Comparison of ENCODE assay signal across 18 mouse cellular contexts in genomic region chr19:53511244-53511934, GRCm38 (mm10). TPM values are rescaled to one million over a fixed set of nuclear protein-coding genes. Genes with fewer than 3 reads are reported as not detected.
DNase-seq lines count a peak whose midpoint lies in the region; ATAC-seq and TF ChIP-seq lines count a peak whose summit lies in the region.
"Had no signal": no experiment of that assay in that cellular context is flagged by ENCODE, and none has a peak within 500 bp of the region (broad histone marks: within the 10 kb centered on the region; RNA-seq: fewer than 3 reads in every experiment).

No protein-coding gene starts in this region.

- no peaks in the 10 kb centered on the region for H3K79me3 ChIP-seq in C2C12 (ENCODE audit: low read depth)

- no peaks in the 10 kb centered on the region for H3K79me2 ChIP-seq in C2C12 (ENCODE audit: control insufficient read depth, insufficient read depth)

- H3K9ac ChIP-seq in kidney, postnatal 0 days (ENCODE audit: low read depth, low read length), result no peak overlapping the region
- no peak overlapping the region for H3K9ac ChIP-seq in midbrain, embryonic 11.5 days (ENCODE audit: low read length)
- H3K9ac ChIP-seq: heart, embryonic 12.5 days; hindbrain, embryonic 13.5 days; liver, embryonic 15.5 days had no signal

- no peaks in the 10 kb centered on the region for H3K9me3 ChIP-seq in kidney, postnatal 0 days (replicated peaks; ENCODE audit: low read length)
- no peaks in the 10 kb centered on the region for H3K9me3 ChIP-seq in midbrain, embryonic 11.5 days (ENCODE audit: control insufficient read depth, low read length)
- H3K9me3 ChIP-seq: heart, embryonic 12.5 days; hindbrain, embryonic 13.5 days; liver, embryonic 15.5 days had no signal

- H3K4me3 ChIP-seq in kidney, postnatal 0 days (replicated peaks; ENCODE audit: low read depth, low read length), result no peak overlapping the region
- H3K4me3 ChIP-seq in C2C12 (ENCODE audit: insufficient read depth, poor library complexity, severe bottlenecking), result no peak overlapping the region
- H3K4me3 ChIP-seq in olfactory bulb, adult 2 months (ENCODE audit: insufficient read depth, low read depth, low read length), result no peak overlapping the region
- no peak overlapping the region for H3K4me3 ChIP-seq in midbrain, embryonic 11.5 days (ENCODE audit: low read depth, low read length)
- H3K4me3 ChIP-seq: heart, embryonic 12.5 days; hindbrain, embryonic 13.5 days; layer of hippocampus, adult 2 months; liver, embryonic 15.5 days had no signal

- peak overlapping the region; percentile 13; the same call in 1 of the 2 replicates for H3K4me2 ChIP-seq in kidney, postnatal 0 days (ENCODE audit: low read length)
- no peak overlapping the region for H3K4me2 ChIP-seq in midbrain, embryonic 11.5 days
- H3K4me2 ChIP-seq: heart, embryonic 12.5 days; hindbrain, embryonic 13.5 days; liver, embryonic 15.5 days had no signal

- H3ac ChIP-seq in C2C12 (ENCODE audit: control insufficient read depth, insufficient read length, low read depth), result no peak overlapping the region

- WGBS in kidney, postnatal 0 days, result 11% methylated on average over 13 of the region's 13 CpGs
- 68% methylated on average over 13 of the region's 13 CpGs for WGBS in olfactory bulb, adult 2 months
- 87% methylated on average over 13 of the region's 13 CpGs for WGBS in midbrain, embryonic 11.5 days

- no peak for TF ChIP-seq CTCF in kidney, postnatal 0 days (IDR thresholded peaks at IDR 0.05; ENCODE audit: low read depth)
- no peak for TF ChIP-seq CTCF in C2C12 (IDR thresholded peaks at IDR 0.05; ENCODE audit: control insufficient read depth, insufficient read depth, insufficient read length)
- no peak for TF ChIP-seq CTCF in olfactory bulb, adult 2 months (IDR thresholded peaks at IDR 0.05; ENCODE audit: insufficient read depth, low read depth, low read length)

- no peaks in the 10 kb centered on the region for H3K36me3 ChIP-seq in kidney, postnatal 0 days (ENCODE audit: insufficient read depth, low read length)
- no peaks in the 10 kb centered on the region for H3K36me3 ChIP-seq in C2C12 (ENCODE audit: control insufficient read depth, insufficient read depth)
- H3K36me3 ChIP-seq in midbrain, embryonic 11.5 days (ENCODE audit: control insufficient read depth, insufficient read depth, low read length), result no peaks in the 10 kb centered on the region
- H3K36me3 ChIP-seq: heart, embryonic 12.5 days; hindbrain, embryonic 13.5 days; liver, embryonic 15.5 days had no signal

- H3K27me3 ChIP-seq in kidney, postnatal 0 days (ENCODE audit: insufficient read depth, low read length), result no peaks in the 10 kb centered on the region
- no peaks in the 10 kb centered on the region for H3K27me3 ChIP-seq in C2C12 (ENCODE audit: control insufficient read depth, insufficient read depth, insufficient read length)
- H3K27me3 ChIP-seq in midbrain, embryonic 11.5 days (ENCODE audit: control insufficient read depth, insufficient read depth, low read length), result no peaks in the 10 kb centered on the region
- H3K27me3 ChIP-seq: heart, embryonic 12.5 days; hindbrain, embryonic 13.5 days; liver, embryonic 15.5 days had no signal

- H3K27ac ChIP-seq in kidney, postnatal 0 days, result no peak overlapping the region
- H3K27ac ChIP-seq in olfactory bulb, adult 2 months (ENCODE audit: insufficient read depth, low read depth, low read length), result peak overlapping the region; percentile 25; the same call in 1 of the 2 replicates
- H3K27ac ChIP-seq in midbrain, embryonic 11.5 days (ENCODE audit: low read depth, low read length), result no peak overlapping the region
- H3K27ac ChIP-seq: hindbrain, embryonic 13.5 days; layer of hippocampus, adult 2 months; liver, embryonic 15.5 days had no signal

- H3K4me1 ChIP-seq in kidney, postnatal 0 days (replicated peaks; ENCODE audit: insufficient read depth, low read length), result peaks cover 16% of the 10 kb centered on the region; the same call in 1 of the 2 replicates
- H3K4me1 ChIP-seq in olfactory bulb, adult 2 months (ENCODE audit: control insufficient read depth, insufficient read depth, low read length), result peaks cover 30% of the 10 kb centered on the region
- no peaks in the 10 kb centered on the region for H3K4me1 ChIP-seq in midbrain, embryonic 11.5 days (ENCODE audit: control insufficient read depth, insufficient read depth, low read length)
- H3K4me1 ChIP-seq: hindbrain, embryonic 13.5 days; liver, embryonic 15.5 days had no signal

- peak; percentile 87 for DNase-seq in kidney, postnatal 0 days (ENCODE audit: low spot score)
- no peak for DNase-seq in kidney, postnatal 36 days
- peak; percentile 59 for DNase-seq in 3T3-L1 (ENCODE audit: low read depth, low spot score)
- DNase-seq in midbrain, embryonic 11.5 days (ENCODE audit: low spot score, missing footprints), result no peak
- DNase-seq in thymus, adult 18-20 months, result no peak
- DNase-seq: cerebellum, adult 2 months; kidney, adult 2 months; layer of hippocampus, postnatal 36 days; lung, postnatal 10 days; retina, postnatal 1 day had no signal

- ATAC-seq in kidney, postnatal 0 days (replicated peaks; ENCODE audit: low FRiP score, low read depth), result peak; percentile 71
- no peak for ATAC-seq in midbrain, embryonic 11.5 days (ENCODE audit: low FRiP score)
- ATAC-seq: CD4-positive, CD25-positive, alpha-beta regulatory T cell, adult 4 months; midbrain, embryonic 16.5 days had no signal

- TF ChIP-seq POLR2A in olfactory bulb, adult 2 months (IDR thresholded peaks at IDR 0.05; ENCODE audit: insufficient read depth, low read depth, low read length), result no peak

TF ChIP-seq in C2C12, 6 proteins besides CTCF, POLR2A, EP300 and RAD21:
- no peak for TF ChIP-seq MAX (IDR thresholded peaks at IDR 0.05)
- no peak for TF ChIP-seq CEBPB (IDR thresholded peaks at IDR 0.05; ENCODE audit: low read depth)
- TF ChIP-seq MYOG (IDR thresholded peaks at IDR 0.05; ENCODE audit: control insufficient read depth, extremely low read depth, insufficient read length), result no peak
- no peak for TF ChIP-seq USF1 (IDR thresholded peaks at IDR 0.05; ENCODE audit: low read depth)
- TF ChIP-seq MYOD1 (IDR thresholded peaks at IDR 0.05; ENCODE audit: control insufficient read depth, insufficient read length, low read depth), result no peak
- TF ChIP-seq FOSL1 (IDR thresholded peaks at IDR 0.05; ENCODE audit: insufficient read depth, low read length, poor library complexity, severe bottlenecking), result peak; percentile 50

RNA-seq across cellular contexts. Expression of gene Dusp5, which starts 17.5 kb away (rescaled TPM):
- 8.1 and 8.7 TPM in 2 replicates for polyA plus RNA-seq in kidney, postnatal 0 days (2015; fragmentation: Nextera tagmentation; extraction: Ambion mirVana)
- 22.5 TPM for polyA plus RNA-seq in C2C12 (2012; fragmentation: generic; extraction: Trizol)
- polyA plus RNA-seq in olfactory bulb, adult 2 months (2012; ENCODE audit: insufficient read depth, insufficient read length, low replicate concordance, missing spikeins), result not detected in 2 replicates
- 1.9 and 2.9 TPM in 2 replicates for polyA plus RNA-seq in midbrain, embryonic 11.5 days (2014; fragmentation: Nextera tagmentation; extraction: Ambion mirVana)

Comparison
In these comparisons a context has a peak if more than half of its experiments do, and no peak if none do; other contexts are left out.
1. DNase-seq: peak in kidney, postnatal 0 days (single experiment) and 3T3-L1 (single experiment); none in kidney, postnatal 36 days (0 of 2), midbrain, embryonic 11.5 days (single experiment) and thymus, adult 18-20 months (0 of 2).